Mouse (Mus musculus) forebrain, embryonic 16.5 days (tissue): ENCODE results near the gene Tcp11l1. TPM values are rescaled to one million over a fixed set of nuclear protein-coding genes. Genes with fewer than 3 reads are reported as not detected.

Source experiments
- ATAC-seq: fragments of 200-750 bp; cut with Nextera tagmentation; 2 replicates; pipeline ENCODE4 v1.8.0; 2017; ENCODE audit warnings: mild to moderate bottlenecking, moderate library complexity
- H3K27ac ChIP-seq: fragments of 300-500 bp; sonication (generic); 2 replicates; pipeline ENCODE4 v1.5.1; 2014; ENCODE audit warnings: low read length, control low read depth
- H3K27me3 ChIP-seq: fragments of 300-500 bp; sonication (generic); replicated peaks from 2 replicates; pipeline ENCODE4 v1.6.1; 2014; ENCODE audit warnings: low read length; ENCODE audit not compliant: control insufficient read depth, insufficient read depth
- H3K36me3 ChIP-seq: fragments of 300-500 bp; sonication (generic); 2 replicates; pipeline ENCODE4 v1.6.1; 2014; ENCODE audit not compliant: control insufficient read depth, insufficient read depth
- H3K4me1 ChIP-seq: fragments of 300-500 bp; sonication (generic); replicated peaks from 2 replicates; pipeline ENCODE4 v1.6.1; 2014; ENCODE audit warnings: low read length; ENCODE audit not compliant: control insufficient read depth, insufficient read depth
- H3K4me2 ChIP-seq: fragments of 300-500 bp; sonication (generic); 2 replicates; pipeline ENCODE4 v1.6.1; 2014; ENCODE audit warnings: mild to moderate bottlenecking, low read length, control low read depth
- H3K4me3 ChIP-seq: fragments of 300-500 bp; sonication (generic); replicated peaks from 2 replicates; pipeline ENCODE4 v1.5.1; 2014; ENCODE audit warnings: mild to moderate bottlenecking, low read length, control low read depth
- H3K9ac ChIP-seq: fragments of 300-500 bp; sonication (generic); replicated peaks from 2 replicates; pipeline ENCODE4 v1.6.1; 2014; ENCODE audit warnings: low read depth, low read length, control low read depth
- H3K9me3 ChIP-seq: fragments of 300-500 bp; sonication (generic); 2 replicates; pipeline ENCODE4 v1.6.1; 2016; ENCODE audit warnings: low read length; ENCODE audit not compliant: control insufficient read depth
- WGBS: fragments of 180-500 bp; shearing (Covaris S2); extraction: QIAGEN DNeasy Blood & Tissue Kit; methylation state at CpG from one replicate; pipeline ENCODE4 v1.1.7; 2014; 5-methylcytosine and 5-hydroxymethylcytosine counted together
- polyA plus RNA-seq: library from polyadenylated mRNA; unstranded; fragments of >200 nt; fragmentation: Nextera tagmentation; extraction: Ambion mirVana; gene quantifications from 2 replicates; pipeline ENCODE4 v1.2.1, GENCODE M21; 2015

Gene Tcp11l1
- polyA plus RNA-seq, 1 experiment from 2014 or later, result 54.0 TPM

DNA sequence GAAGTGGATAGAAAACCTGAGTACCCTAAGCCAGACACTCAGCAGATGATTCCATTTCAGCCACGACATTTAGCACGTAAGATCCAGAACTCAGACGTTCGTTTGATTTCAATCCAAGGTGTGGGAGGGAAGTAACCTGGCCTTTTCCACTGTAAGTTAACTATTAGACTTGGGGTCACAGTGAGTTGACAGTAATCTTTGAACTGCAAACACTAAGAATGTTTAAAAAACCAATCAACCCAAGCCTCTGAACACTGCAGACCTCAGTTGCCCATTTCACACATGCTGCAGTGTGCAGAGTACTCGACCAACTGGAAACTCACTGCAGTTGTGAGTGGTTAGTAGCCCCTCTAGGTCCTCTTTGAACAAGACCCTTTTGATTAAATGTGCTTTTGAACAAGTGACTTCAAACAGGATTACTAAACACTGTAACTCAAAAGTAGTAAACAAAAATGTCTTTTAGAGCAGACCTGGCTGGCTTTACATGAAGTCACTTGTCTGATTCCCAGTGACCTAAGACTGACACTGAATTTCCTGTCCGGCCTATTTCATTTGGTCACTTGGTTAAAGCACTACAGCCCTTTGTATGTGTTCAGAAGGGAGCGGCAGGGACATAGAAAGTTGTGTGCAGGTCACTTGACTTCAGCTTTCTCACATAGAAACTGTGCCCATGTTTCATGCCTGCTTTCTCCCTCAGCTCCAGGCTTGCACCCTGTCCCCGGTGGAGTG, 48.4 kb downstream of the Tcp11l1 start:
- no peak for ATAC-seq
- H3K4me1 ChIP-seq, result no peaks in the 10 kb centered on the region
- peaks cover 16% of the 10 kb centered on the region for H3K36me3 ChIP-seq
- H3K9ac ChIP-seq, result no peak overlapping the region
- no peaks in the 10 kb centered on the region for H3K9me3 ChIP-seq
- 90% methylated on average over 8 of the region's 8 CpGs for WGBS
- H3K4me3 ChIP-seq, result no peak overlapping the region
- H3K27ac ChIP-seq, result no peak overlapping the region
- H3K4me2 ChIP-seq, result no peak overlapping the region
- no peaks in the 10 kb centered on the region for H3K27me3 ChIP-seq

GRCm38 (mm10) chr2:104658659-104659058, 53.3 kb downstream of the Tcp11l1 start:
- no peak for ATAC-seq
- H3K36me3 ChIP-seq, result peaks cover 12% of the 10 kb centered on the region
- no peaks in the 10 kb centered on the region for H3K4me1 ChIP-seq
- no peaks in the 10 kb centered on the region for H3K9me3 ChIP-seq
- no peaks in the 10 kb centered on the region for H3K27me3 ChIP-seq
- 93% methylated on average over 1 of the region's 1 CpGs for WGBS
- no peak overlapping the region for H3K27ac ChIP-seq
- H3K9ac ChIP-seq, result no peak overlapping the region
- H3K4me3 ChIP-seq, result no peak overlapping the region
- no peak overlapping the region for H3K4me2 ChIP-seq

DNA sequence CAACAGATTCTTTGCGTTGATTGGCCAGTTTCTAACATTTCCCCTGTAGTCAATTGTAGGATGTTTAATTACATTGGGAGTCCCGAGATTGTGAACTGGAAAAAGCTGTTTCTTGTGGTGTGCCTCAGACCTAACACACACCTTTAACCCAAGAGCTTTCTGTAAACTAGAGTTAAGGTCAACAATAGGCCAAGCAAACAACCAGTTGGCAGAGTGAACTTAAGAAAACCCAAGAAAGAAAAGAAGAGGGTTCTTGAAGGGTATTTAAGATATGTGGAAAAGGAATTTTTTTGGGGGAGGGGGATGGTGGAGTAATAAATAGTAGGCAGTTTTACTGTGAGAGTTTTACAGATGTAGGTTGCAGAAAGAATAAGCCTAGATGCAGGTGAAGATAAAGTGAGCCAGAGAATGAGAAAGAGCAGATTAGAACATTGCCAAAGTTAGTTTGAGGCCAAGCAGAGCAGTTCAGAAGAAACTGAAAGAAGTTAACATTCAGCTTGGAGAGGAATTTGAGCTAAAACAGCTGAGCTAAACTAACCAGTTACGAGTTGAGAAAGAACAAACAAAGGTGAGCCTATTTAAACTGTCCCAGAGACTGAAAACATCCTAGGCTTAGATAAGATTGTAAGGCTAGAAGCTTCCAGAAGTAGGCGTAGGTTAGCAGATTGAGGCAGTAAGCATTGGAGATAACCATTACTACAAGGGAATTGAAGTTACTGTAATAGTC, 95.8 kb downstream of the Tcp11l1 start:
- 99% methylated on average over 4 of the region's 4 CpGs for WGBS
- H3K4me1 ChIP-seq, result no peaks in the 10 kb centered on the region
- no peaks in the 10 kb centered on the region for H3K9me3 ChIP-seq
- H3K4me3 ChIP-seq, result no peak overlapping the region
- H3K36me3 ChIP-seq, result peaks cover 3% of the 10 kb centered on the region; the same call in 1 of the 2 replicates
- no peak overlapping the region for H3K27ac ChIP-seq
- H3K27me3 ChIP-seq, result no peaks in the 10 kb centered on the region
- ATAC-seq, result no peak
- H3K4me2 ChIP-seq, result no peak overlapping the region
- no peak overlapping the region for H3K9ac ChIP-seq

GRCm38 (mm10) chr2:104614786-104615185, 97.2 kb downstream of the Tcp11l1 start:
- ATAC-seq, result no peak
- peaks cover 3% of the 10 kb centered on the region; the same call in 1 of the 2 replicates for H3K36me3 ChIP-seq
- no peak overlapping the region for H3K4me2 ChIP-seq
- H3K27ac ChIP-seq, result no peak overlapping the region
- H3K4me3 ChIP-seq, result no peak overlapping the region
- 93% methylated on average over 3 of the region's 3 CpGs for WGBS
- H3K9me3 ChIP-seq, result no peaks in the 10 kb centered on the region
- H3K9ac ChIP-seq, result no peak overlapping the region
- H3K4me1 ChIP-seq, result no peaks in the 10 kb centered on the region
- H3K27me3 ChIP-seq, result no peaks in the 10 kb centered on the region

Other genes starting within 250 kb of the Tcp11l1 start
- 6.9 and 7.5 TPM in 2 replicates for gene Hipk3, start 217.7 kb downstream of the Tcp11l1 start, polyA plus RNA-seq
- 104 and 114 TPM in 2 replicates for gene Cstf3, start 121.6 kb downstream of the Tcp11l1 start, polyA plus RNA-seq
- 0.18 TPM in 1 of 2 replicates, not detected in the other for gene Pin1rt1, start 4.2 kb upstream of the Tcp11l1 start, polyA plus RNA-seq
- gene Depdc7, start 30.7 kb upstream of the Tcp11l1 start, polyA plus RNA-seq, result 1.9 and 2.4 TPM in 2 replicates
- 11.1 and 12.2 TPM in 2 replicates for gene Qser1, start 104.6 kb upstream of the Tcp11l1 start, polyA plus RNA-seq
- gene Prrg4, start 137.7 kb upstream of the Tcp11l1 start, polyA plus RNA-seq, result 0.38 and 0.43 TPM in 2 replicates
- gene Ccdc73, start 155.6 kb upstream of the Tcp11l1 start, polyA plus RNA-seq, result 5.3 and 7.0 TPM in 2 replicates